Mouse (Mus musculus) adrenal gland, adult (tissue): Measurements from ENCODE around the gene Cmklr1.

Experiments
- DNase-seq, 2 experiments: peaks; one replicate each; pipeline ENCODE4 v3.0.0; 2022 to 2023; ENCODE audit warnings: low spot score in 1 of 2; ENCODE audit not compliant: inconsistent age in 2 of 2

The Cmklr1 gene

DNA sequence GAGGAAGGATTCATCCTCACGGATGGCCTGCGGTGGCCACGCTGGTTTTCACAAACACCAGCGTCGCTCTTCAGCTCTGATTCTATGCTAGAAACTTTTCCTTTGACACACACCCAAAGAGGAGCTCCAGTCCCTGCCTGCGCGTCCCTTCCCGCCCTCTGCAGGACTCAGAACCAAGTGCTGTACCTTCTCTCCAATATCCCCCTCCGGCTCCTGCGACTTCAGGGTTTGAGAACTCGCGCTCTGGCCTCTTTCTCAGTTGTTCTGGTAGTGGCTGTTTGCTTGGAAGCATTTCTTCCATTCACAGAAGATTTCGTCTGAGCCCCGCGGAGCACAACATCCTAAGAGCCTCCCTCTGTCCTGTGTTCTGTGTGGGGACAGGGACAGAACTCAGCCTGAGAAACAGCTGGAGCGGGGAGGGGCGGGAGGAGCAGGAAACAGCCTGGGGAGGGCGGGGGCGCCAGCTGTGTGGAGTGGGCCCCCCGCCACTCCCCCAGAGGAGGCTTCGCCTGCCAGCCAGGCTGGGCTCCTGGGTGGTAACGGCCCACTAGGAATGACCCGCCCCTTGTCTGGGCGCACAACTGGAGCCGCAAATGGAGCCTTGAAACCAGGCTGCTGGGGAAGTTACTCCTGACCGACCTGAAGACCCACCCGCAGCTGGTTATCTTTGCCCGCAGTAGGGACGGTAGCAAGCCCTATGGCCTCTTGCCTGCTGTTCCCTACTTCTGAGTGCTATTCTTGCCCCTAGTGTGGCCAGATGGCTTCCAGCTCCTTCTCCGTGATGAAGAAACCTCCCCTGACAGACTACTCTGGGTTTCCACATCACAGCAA is at the start of gene Cmklr1:
Gene Cmklr1, minus strand, starts transcription at position 392 of the 831 bp plus-strand sequence.
- DNase-seq: peak; percentile 40 to 70

DNA sequence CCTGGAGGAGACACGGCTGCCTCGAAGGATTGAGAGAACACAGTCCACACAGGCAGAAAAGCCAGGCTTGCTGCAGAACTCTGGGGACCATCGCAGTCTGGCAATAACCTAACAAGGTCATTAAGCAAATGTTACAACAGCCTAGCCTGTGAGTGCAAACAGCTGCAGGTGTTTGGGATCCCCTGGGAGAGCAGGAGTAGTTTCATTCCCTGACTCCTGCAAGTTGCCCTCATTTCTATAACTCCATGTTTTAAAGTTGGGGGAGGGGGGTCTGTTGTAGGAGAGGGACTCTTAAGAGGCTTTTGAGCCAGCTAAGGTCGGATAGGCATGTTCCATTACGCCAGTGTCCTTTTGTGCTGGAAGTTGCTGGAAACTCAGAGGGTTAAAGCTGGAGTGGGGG is 44.2 kb upstream of the Cmklr1 start:
- DNase-seq: no peak

DNA sequence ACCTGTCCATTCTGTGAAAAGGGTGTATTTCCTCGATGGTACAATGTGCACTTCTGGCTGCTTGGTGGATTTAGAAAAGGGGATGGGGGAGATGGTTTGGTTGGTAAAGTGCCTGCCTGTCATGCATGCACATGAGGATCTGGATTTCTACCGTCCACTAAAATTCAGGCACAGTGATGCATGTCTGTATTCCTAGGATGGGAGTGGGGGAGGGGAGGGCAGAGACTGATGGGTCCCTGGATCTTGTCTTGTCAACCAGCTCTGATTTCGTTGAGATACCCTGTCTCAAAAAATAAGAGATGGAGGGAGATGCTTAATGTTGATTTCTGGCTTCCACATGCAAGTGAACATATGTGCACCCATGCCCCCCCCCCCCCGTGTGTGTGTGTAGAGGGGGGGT is 43.8 kb upstream of the Cmklr1 start:
- no peak for DNase-seq

DNA sequence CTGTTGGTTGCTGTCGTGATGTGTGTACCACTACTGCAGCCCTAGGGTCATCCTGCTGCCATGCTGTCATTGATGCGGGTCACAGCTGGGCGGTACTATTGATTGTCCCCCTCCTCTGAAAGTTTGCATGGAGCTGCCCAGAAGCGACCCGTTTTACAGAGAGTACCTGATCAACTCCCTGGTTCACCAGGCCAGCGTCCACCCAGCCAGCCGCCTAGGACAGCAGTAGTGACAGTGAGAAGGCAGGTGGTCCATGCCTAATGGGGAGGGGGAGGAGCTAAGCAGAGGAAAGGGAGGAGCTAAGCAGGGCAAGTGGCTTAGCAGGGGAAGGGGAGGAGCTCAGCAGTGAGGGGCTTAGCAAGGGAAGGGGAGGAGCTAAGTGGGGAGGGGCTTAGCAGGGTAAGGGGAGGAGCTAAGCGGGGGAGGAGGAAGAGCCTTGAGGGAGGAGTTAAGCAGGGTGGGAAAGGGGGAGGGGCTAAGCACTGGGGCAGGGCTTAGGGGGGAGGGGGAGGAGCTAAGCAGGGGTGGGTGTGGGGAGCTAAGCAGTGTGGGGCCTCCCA is 43.0 kb upstream of the Cmklr1 start:
- DNase-seq: no peak

DNA sequence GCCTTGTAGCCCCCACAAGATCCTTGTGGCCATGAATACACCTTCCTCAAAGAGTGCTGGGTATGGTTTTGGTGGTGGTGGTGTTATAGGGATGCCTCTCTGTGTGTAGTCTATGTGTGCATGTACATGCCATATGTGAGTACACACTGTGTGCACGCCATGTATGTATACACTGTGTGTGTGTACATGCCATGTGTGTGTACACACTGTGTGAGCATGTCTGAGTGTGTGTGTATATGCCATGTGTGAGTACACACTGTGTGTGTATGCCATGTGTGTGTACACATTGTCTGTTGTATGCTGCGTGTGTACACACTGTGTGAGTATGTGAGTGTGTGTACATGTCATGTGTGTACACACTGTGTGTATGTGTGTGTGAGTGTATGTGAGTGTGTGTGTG is 40.6 kb upstream of the Cmklr1 start:
- DNase-seq: no peak

DNA sequence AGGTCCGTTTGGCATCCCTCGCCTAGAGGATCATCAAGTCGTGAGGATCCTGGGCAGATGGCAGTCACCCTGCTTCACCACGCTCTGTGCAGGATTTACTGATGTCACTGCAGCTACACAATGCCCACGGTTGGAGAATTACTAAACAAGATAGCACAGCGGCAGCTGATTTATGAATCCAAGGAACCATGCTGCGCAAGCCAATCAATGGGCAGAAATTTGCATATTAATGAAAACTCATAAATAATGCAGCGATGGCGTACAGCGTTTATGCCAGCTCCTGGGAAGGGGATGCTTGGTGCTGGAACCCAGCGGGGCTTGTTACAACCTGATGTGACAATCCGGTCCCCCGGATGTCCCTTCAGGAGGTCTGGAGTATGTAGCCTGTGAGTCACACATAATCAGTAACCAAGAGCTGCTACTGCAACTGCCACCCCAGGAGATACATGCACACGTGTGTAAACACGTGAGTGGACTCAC is 39.9 kb upstream of the Cmklr1 start:
- no peak for DNase-seq

DNA sequence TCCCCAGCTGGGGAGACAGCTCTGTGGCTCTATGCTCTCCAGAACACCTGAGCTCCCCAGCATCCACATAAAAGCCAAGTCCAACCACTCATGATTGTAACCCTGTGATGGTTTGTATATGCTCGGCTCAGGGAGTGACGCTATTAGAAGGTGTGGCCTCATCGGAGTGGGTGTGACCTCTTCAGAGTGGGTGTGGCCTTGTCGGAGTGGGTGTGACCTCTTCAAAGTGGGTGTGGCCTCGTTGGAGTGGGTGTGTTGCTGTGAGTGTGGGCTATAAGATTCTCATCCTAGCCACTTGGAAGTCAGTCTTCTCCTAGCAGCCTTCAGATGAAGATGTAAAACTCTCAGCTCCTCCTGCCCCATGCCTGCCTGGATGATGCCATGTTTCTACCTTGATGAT is 37.3 kb upstream of the Cmklr1 start:
- no peak for DNase-seq

DNA sequence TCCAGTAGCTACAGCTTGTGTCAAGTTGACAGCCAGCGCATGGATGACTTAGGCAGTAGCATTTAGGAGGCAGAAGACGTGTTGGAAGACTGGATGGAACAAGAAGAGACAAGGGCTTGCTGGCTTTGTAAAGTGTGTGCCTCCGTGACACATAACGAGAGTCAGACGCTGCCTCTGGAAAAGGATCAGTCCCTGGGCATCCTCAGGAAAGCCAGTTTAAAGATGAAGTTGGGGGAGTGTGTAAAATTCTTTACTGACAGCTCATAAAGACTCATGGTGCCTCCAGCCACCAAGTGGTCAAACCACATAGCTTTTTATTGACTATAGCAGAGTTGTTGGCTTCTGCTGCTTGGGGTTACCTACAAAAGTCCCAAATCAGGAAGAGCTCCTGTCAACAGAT is 35.2 kb upstream of the Cmklr1 start:
- DNase-seq: no peak

DNA sequence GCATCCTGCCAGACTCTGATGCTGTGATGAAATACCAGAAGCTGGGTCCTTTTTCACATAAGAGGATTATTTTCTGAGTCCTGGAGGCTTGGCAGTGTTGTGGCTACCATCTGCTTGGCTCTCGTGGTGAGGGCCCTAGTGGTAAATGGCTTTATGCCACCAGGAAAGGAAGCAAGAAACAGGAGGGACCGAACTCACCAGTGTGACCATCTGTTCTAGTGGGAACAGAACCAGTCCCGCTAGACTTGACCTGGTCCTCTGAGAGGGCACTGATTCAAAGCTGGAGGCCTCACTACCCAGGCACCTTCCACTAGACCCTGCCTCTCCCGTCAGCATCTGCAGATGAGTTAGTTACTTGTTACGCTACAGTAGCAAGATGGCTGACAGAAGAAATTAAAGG is 33.0 kb upstream of the Cmklr1 start:
- no peak for DNase-seq

DNA sequence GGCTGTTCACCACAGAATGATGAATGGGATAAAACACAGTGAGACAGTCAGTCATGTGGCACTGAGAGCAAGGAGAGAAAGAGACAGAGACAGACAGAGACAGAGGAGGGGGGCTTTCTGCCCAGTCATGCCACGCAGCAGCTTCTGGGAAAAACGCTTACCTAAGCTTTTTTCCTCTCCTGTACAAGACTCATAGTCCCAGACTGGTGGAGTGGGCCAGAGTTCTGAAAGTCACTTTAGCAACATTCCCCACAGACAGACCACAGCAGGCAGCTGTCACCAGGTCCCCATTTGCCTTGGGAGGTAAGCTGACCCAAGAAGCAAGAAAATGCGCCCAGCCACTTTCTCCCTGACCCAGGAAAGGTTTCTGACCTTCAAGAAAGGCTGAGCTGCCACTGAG is 32.2 kb upstream of the Cmklr1 start:
- no peak for DNase-seq

DNA sequence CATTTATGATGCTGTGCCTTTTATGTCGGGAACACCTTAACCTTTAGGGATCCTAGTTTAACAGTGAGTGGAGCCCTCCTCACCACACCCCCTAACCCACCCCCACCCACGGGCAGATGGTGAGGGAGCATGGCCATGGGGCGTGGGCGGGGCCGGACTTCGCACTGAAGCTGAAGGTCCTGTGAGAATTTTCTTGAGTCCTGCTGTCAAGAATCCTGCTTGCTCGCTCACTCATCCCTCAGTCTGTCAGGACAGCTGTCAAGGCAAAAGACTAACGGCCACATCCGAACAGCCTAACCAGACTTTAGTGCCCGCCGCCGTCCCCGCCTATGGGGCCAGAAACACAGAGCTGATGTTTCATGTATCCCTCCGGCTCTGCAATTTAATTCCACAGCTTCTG is 31.0 kb upstream of the Cmklr1 start:
- no peak for DNase-seq

DNA sequence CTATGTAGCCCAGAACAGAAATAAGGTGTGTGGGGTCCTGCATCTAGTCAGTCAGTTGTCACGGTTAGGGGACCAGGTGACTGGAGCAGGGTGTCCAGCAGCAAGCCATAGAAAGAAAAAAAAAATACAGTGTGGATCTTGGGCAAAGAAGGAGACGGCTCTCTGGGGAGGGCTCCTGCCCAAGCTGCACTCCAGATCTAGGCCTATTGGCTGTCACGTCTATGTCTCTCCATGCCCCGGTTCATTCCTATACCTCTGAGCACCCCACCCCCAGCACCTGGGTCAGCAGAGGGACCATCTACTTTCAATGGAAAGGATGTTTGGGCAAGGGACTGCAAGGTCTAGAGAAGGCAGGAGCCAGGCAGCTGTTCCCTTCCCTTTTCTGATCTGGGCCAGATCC is 29.3 kb upstream of the Cmklr1 start:
- DNase-seq: no peak

DNA sequence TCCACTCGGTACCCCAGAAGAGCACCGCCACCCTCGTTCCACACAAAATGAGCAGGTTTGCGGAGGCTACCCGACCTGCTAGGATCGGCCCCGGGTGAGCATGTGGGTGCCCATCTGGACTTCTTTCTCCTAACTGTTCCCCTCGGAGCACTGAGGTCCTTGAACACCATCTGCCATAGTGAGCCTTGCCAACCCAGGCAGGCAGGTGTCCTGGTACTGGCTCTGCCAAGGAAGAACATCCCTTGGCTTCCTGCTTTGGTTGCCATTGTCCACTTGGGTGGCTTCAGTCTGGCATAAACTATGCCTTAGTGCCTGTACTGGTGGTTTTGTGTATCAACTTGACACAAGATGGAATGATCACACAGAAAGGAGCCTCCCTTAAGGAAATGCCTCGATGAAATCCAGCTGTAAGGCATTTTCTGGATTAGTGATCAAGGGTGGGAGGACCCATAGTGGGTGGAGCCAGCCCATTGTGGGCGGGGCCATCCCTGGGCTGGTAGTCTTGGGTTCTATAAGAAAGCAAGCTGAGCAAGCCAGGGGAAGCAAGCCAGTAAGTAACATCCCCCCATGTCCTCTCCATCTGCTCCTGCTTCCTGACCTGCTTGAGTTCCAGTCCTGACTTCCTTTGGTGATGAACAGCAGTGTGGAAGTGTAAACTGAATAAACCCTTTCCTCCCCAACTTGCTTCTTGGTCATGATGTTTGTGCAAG is 28.7 kb upstream of the Cmklr1 start:
- no peak for DNase-seq

DNA sequence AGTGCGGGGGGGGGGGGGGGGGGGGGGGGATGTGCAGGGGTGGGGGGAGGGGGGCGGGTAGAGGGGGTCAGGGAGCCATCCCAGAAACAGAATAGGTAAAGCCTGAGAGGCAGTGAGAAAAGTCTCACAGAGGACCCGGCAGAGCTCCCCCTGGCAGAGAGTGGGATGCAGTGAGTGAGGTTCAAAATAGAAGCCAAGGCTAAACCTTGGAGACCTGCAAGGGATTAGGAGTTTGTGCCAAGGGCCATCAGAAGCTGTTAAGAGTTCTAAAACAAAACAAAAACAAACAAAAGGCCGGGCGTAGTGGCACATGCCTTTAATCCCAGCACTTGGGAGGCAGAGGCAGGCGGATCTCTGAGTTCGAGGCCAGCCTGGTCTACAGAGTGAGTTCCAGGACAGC is 27.3 kb upstream of the Cmklr1 start:
- DNase-seq: no peak

DNA sequence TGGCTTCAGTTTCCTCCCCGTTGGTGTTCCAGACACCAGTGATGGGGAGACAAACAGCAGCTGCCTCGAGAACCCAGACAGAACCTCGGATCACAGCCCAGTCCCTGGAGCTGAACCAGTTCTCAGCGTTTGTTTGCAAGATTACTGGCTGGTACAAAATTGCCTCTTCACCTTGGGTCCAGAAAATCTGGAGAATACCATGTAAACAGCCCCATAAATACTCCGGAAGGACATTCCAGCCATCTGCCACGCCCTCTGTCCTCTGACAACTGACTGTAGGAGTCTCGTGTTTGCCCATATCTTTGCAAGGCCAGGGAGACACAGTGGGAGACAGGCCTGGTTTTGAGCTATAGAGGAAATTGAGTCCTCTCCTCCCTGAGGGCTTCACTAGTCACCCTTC is 24.6 kb upstream of the Cmklr1 start:
- DNase-seq: no peak

DNA sequence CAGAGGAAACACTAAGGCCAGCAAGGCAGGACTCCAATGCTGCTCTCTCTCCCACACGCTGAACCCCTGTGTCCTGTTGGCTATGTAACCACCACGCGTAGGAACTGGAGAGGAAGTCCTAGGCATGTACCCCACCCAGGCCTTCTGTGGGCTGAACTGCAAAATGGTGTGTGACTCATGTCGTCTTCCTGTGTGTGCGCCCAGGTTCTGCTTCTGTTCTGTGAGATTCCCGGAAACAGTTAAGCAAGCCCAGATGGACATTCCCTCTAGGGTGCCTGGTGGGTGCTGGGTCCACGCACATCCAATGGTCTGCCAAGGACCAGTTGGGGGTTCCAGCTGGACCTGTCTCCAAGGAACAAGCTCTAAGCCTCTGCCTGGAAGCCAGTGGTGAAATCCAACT is 22.2 kb upstream of the Cmklr1 start:
- peak; percentile 33 to 60 for DNase-seq

DNA sequence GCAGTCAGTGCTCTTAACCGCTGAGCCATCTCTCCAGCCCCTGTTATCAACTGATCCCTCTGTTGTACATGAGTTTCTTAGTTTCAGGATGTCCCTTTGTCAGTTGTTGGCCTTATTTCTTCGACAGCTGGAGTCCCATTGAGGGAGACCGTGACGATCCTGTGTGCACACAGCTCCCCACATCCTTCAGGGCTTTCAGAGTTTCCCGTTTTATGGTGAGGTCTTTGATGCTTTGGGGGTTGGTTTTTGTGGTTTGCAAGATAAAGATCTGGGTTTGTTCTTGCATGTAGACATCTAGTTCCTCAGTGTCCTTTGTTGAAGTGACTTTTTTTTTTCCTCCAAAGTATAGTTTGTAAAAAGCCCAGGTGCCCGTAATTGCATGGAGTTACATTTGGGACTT is 20.4 kb upstream of the Cmklr1 start:
- no peak for DNase-seq

DNA sequence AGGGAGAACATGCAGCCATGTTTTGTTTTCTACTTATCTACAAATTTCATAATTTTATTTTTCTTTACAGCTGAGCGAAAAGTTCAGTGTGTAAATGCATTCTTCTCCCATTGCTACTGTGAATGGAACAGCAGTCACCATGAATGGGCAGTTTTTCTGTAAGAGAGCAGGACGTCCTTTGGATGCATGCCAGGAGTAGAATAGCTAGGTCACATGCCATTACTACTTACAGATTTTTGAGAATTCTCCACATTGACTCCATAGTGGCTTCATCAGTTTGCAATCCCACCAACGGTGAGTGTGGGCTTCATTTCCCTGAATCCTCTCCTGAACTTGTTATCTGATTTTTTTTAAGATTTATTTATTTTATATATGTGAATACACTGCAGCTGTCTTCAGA is 19.9 kb upstream of the Cmklr1 start:
- DNase-seq: no peak

DNA sequence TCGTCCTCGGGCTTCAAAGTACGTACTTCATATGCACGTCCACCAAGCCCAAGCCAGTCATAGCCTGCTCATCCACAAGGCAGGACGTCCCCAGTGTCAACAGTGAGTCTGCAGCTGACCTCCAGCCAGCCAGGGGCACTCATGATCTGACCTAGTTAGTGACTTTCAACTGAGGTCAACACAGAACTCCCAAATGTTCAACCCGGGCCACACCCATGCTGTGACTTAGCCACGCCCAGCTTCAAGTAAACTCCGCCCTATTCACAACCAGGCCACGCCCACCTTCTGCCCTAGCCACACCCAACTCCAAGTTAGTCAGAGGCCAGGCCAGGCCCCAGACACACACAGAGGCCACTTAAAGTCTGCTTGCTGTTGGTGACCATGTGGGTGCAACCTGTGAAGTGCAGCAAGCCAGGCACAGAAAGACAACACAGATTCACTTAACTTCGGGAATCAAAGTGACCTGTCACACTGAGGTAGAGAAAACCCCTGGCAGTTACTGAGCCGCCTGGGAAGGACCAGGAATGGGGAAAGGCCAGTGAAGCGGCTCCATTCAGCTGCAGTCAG is 14.5 kb upstream of the Cmklr1 start:
- DNase-seq: no peak

DNA sequence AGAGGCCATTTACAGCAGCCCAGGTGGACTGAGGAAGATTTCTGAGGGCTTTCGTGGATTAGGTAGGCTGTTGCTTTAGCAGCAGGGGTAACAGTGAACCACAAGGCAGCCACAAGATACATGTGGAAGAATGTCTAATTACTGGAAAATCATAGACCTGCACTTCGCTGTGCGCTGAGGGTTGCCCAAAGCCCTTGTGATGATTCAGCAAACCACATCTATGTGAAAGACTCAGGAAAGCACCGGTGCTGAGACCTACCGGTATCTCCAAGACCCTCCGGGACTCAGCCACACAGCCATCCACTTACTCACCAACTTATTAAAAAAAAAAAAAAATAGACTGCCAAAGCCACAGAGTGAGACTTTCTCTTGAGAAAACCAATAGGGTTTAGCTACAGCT is 13.9 kb upstream of the Cmklr1 start:
- DNase-seq: no peak

DNA sequence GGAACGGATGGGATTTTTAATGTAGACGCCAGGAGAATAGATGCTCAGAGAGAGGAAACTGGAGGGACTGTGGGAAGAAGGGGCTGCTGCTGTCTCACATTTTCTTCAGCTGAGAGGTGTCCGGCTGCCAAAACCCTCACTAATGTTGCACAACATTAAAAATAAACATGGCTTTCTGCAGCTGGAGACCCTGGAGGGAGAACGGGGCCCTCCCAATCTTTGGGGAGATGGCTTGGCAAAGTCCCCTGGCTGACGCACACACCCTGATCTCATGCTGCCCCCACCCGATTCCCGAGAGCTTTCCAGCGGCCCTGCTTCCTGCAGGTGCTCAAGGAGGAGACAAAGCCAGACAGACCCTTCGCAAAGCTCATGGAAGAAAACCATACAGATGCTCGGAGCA is 10.6 kb upstream of the Cmklr1 start:
- DNase-seq: peak in 1 of 2 experiments; percentile 36

DNA sequence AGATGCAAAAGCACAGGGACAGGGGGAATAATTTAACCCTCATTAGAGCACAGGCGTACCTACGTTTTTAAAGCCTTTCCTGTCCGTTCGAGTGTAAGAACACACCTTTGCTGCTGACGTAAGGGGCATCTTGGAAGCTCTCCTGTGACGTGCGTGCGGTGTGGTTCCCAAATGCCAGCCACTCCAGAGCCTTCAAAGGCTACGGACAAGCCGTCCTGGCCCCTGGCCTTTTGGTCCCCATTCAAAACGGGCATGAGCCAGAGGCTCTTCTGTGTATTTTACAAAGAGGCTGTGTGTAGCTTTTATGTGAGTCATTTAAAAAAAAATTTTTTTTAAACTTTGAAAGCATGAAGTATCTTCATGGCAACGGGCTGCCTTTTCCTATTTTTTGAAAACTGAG is 4.6 kb upstream of the Cmklr1 start:
- peak in 1 of 2 experiments; percentile 18 for DNase-seq
